Mouse (Mus musculus): Measurements from ENCODE around the gene Gm37240. TPM values are rescaled to one million over a fixed set of nuclear protein-coding genes. Genes with fewer than 3 reads are reported as not detected.

Gene Gm37240
- polyA plus RNA-seq, 1 experiment = not detected

DNA sequence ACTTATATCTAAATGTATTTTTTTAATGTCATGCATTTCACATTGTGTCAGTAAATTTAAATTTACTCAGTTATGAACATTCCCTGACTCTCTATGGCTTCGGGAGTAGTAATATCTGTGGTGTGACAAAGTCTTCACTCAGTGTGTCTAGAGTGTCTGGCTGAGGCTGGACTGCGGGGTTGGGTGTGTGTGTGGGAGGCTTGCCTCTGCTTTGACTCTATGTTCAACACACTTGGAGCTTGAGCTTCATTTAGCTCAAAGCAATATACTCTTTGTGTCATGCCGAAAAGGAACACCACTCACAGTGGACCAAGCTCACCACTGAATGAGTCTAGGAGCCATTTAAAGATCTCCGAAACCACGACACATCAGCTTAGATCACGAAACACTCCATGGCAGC is 1203.5 kb downstream of the Gm37240 start:
- no peak for TF ChIP-seq CTCF (IDR thresholded peaks at IDR 0.05; ENCODE audit: low read depth, low read length)
- TF ChIP-seq POLR2A (IDR thresholded peaks at IDR 0.05; ENCODE audit: borderline replicate concordance, low read depth, low read length) = no peak
- Histone ChIP-seq H3K27ac (ENCODE audit: insufficient read depth, low read depth, low read length) (no peak overlapping the region), H3K4me3 (ENCODE audit: insufficient read depth, low read length) (no peak overlapping the region), H3K4me1 (ENCODE audit: control insufficient read depth, insufficient read depth, low read length) (peaks cover 51% of the 10 kb centered on the region)

DNA sequence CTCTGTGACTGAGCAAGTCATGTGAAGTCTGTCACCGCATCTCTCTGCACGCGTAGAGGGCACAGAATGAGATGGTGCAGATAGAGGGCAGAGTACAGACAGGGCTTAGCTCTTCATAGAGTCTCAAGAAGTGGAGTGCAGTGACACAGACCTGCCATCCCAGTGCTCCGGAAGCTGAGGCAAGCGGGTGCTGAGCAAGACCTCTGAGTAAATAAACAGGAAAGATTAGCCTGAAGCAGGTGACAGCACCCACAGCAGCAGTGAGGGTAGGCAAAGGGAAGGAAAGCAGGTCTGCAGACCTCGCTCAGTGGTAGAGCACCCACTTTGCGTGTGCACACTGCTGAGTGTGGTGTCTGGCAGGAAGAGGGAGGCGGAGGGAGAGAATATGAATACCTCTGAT is 1205.6 kb downstream of the Gm37240 start:
- Histone ChIP-seq H3K4me3 (ENCODE audit: insufficient read depth, low read length) (no peak overlapping the region), H3K4me1 (ENCODE audit: control insufficient read depth, insufficient read depth, low read length) (peaks cover 50% of the 10 kb centered on the region), H3K27ac (ENCODE audit: insufficient read depth, low read depth, low read length) (no peak overlapping the region)
- TF ChIP-seq POLR2A (IDR thresholded peaks at IDR 0.05; ENCODE audit: borderline replicate concordance, low read depth, low read length) = no peak
- TF ChIP-seq CTCF (IDR thresholded peaks at IDR 0.05; ENCODE audit: low read depth, low read length) = no peak

DNA sequence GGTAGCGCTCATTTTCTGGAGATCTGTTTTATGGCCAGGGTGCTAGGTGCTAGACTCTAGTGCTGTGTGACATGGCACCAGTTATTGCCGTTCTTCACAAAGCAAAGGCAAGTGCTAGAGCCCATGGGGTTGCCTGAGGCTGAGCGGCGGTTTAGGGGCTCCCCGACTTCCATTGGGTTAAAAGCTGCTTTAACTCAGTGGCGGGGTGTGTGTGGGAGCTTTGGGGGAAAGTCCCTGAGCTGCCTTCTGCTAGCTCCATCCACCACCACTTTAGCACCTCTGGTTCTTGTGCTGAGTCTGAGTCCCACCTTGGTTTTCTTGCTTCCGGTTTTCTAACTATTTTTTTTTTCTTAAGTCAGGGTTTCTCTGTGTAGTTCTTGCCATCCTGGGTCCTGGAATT is 1207.3 kb downstream of the Gm37240 start:
- no peak for TF ChIP-seq CTCF (IDR thresholded peaks at IDR 0.05; ENCODE audit: low read depth, low read length)
- no peak for TF ChIP-seq POLR2A (IDR thresholded peaks at IDR 0.05; ENCODE audit: borderline replicate concordance, low read depth, low read length)
- Histone ChIP-seq H3K4me1 (ENCODE audit: control insufficient read depth, insufficient read depth, low read length) (peaks cover 44% of the 10 kb centered on the region), H3K27ac (ENCODE audit: insufficient read depth, low read depth, low read length) (no peak overlapping the region), H3K4me3 (ENCODE audit: insufficient read depth, low read length) (no peak overlapping the region)

DNA sequence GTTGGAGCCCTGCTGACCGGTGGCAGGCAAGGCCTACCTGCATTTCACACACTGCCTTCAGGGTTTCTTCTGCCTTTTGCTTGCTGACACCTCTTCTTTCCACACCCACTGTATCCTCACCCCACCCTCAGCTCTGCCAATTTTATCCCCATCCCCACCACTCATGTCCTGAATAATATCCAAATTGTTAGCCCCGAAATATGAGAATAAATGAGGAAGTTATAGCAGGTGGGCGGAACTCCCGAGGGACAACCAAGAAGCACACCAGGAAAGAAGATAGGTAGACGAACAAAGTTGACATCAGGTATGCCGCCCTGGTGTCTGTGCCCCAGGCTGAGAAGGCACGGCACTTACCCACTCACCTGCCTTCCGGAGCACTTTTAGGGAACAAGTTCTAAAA is 1207.8 kb downstream of the Gm37240 start:
- Histone ChIP-seq H3K27ac (ENCODE audit: insufficient read depth, low read depth, low read length) (peak overlapping the region; percentile 77), H3K4me1 (ENCODE audit: control insufficient read depth, insufficient read depth, low read length) (peaks cover 47% of the 10 kb centered on the region), H3K4me3 (ENCODE audit: insufficient read depth, low read length) (no peak overlapping the region)
- TF ChIP-seq POLR2A (IDR thresholded peaks at IDR 0.05; ENCODE audit: borderline replicate concordance, low read depth, low read length) (no peak), CTCF (IDR thresholded peaks at IDR 0.05; ENCODE audit: low read depth, low read length) (no peak)

DNA sequence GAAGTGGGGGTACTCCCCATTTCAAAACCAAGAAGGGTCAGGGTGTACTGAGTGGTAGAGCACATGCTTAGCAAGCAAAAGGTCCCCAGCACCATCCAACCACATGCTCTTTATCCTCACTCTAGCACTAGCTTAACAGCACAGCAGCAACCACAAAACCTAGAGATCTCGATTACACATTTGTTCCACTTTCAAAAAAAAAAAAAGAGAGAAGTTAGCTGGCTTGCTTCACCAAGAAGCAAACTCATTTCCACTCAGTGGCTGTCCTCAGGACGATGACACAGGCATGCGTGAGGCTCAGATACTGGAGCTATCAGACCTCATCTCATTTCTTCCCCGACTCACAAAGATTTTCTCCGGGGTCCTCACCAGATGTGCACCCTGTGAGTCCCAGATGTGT is 1208.4 kb downstream of the Gm37240 start:
- H3K4me3 ChIP-seq (ENCODE audit: insufficient read depth, low read length) = no peak overlapping the region
- H3K4me1 ChIP-seq (ENCODE audit: control insufficient read depth, insufficient read depth, low read length) = peaks cover 48% of the 10 kb centered on the region
- TF ChIP-seq POLR2A (IDR thresholded peaks at IDR 0.05; ENCODE audit: borderline replicate concordance, low read depth, low read length) (no peak), CTCF (IDR thresholded peaks at IDR 0.05; ENCODE audit: low read depth, low read length) (no peak)
- peak overlapping the region; percentile 77 for H3K27ac ChIP-seq (ENCODE audit: insufficient read depth, low read depth, low read length)

DNA sequence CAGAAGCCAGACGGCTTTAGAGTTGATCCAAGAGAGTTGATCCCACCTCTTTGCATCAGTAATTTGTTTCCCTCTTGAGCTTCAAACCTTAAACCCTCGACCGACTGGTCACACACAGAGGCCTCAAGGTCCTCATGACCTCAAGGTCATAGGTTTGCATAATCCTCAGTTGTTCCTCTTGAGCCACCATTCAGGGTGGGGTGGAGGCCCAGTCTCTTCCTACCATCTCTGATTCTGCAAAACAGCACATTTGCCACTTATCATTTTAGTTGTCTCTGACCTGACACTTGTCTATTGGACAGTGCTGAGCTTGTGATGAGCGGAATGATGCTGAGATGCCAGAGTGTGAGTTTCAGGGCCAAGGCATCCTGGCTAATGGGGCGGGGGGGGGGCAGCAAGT is 1211.6 kb downstream of the Gm37240 start:
- no peak for TF ChIP-seq CTCF (IDR thresholded peaks at IDR 0.05; ENCODE audit: low read depth, low read length)
- TF ChIP-seq POLR2A (IDR thresholded peaks at IDR 0.05; ENCODE audit: borderline replicate concordance, low read depth, low read length) = no peak
- Histone ChIP-seq H3K4me1 (ENCODE audit: control insufficient read depth, insufficient read depth, low read length) (peaks cover 48% of the 10 kb centered on the region), H3K27ac (ENCODE audit: insufficient read depth, low read depth, low read length) (peak overlapping the region; percentile 46; the same call in 1 of the 2 replicates), H3K4me3 (ENCODE audit: insufficient read depth, low read length) (no peak overlapping the region)

GRCm38 (mm10) chr3:84673552-84673951 is 1213.8 kb downstream of the Gm37240 start:
- Histone ChIP-seq H3K4me1 (ENCODE audit: control insufficient read depth, insufficient read depth, low read length) (peaks cover 39% of the 10 kb centered on the region), H3K4me3 (ENCODE audit: insufficient read depth, low read length) (no peak overlapping the region), H3K27ac (ENCODE audit: insufficient read depth, low read depth, low read length) (no peak overlapping the region)
- TF ChIP-seq POLR2A (IDR thresholded peaks at IDR 0.05; ENCODE audit: borderline replicate concordance, low read depth, low read length) (no peak), CTCF (IDR thresholded peaks at IDR 0.05; ENCODE audit: low read depth, low read length) (no peak)

GRCm38 (mm10) chr3:84672136-84672535 is 1215.2 kb downstream of the Gm37240 start:
- Histone ChIP-seq H3K4me1 (ENCODE audit: control insufficient read depth, insufficient read depth, low read length) (peaks cover 37% of the 10 kb centered on the region), H3K27ac (ENCODE audit: insufficient read depth, low read depth, low read length) (no peak overlapping the region), H3K4me3 (ENCODE audit: insufficient read depth, low read length) (no peak overlapping the region)
- TF ChIP-seq CTCF (IDR thresholded peaks at IDR 0.05; ENCODE audit: low read depth, low read length) (no peak), POLR2A (IDR thresholded peaks at IDR 0.05; ENCODE audit: borderline replicate concordance, low read depth, low read length) (no peak)

GRCm38 (mm10) chr3:84668957-84669356 is 1218.4 kb downstream of the Gm37240 start:
- Histone ChIP-seq H3K4me3 (ENCODE audit: insufficient read depth, low read length) (no peak overlapping the region), H3K4me1 (ENCODE audit: control insufficient read depth, insufficient read depth, low read length) (peaks cover 32% of the 10 kb centered on the region), H3K27ac (ENCODE audit: insufficient read depth, low read depth, low read length) (peak overlapping the region; percentile 41)
- TF ChIP-seq CTCF (IDR thresholded peaks at IDR 0.05; ENCODE audit: low read depth, low read length) (no peak), POLR2A (IDR thresholded peaks at IDR 0.05; ENCODE audit: borderline replicate concordance, low read depth, low read length) (no peak)

GRCm38 (mm10) chr3:84665255-84666073 is 1221.9 kb downstream of the Gm37240 start:
- Histone ChIP-seq H3K4me1 (ENCODE audit: control insufficient read depth, insufficient read depth, low read length) (peaks cover 26% of the 10 kb centered on the region), H3K27ac (ENCODE audit: insufficient read depth, low read depth, low read length) (0 out of 2 replicates have a peak overlapping the region, but pooled peaks have one; percentile 11), H3K4me3 (ENCODE audit: insufficient read depth, low read length) (peak overlapping the region; percentile 57)
- no peak for TF ChIP-seq CTCF (IDR thresholded peaks at IDR 0.05; ENCODE audit: low read depth, low read length)
- no peak for TF ChIP-seq POLR2A (IDR thresholded peaks at IDR 0.05; ENCODE audit: borderline replicate concordance, low read depth, low read length)

All from bone marrow macrophage, adult 2 months (primary cell).